Mouse (Mus musculus) frontal cortex, postnatal 25 days (tissue): ENCODE measurements at regions not wholly inside any gene's neighbourhood (a gene's known extent, or its start where the extent isn't known, plus 50 kb on each side); places are given as distances from the start of the nearest gene placed in this dataset.
"Not testable (repeated sequence)": the region's sequence is repeated elsewhere in the genome, so short reads cannot be mapped to it uniquely, and the experiment has no call there.

ENCODE experiments used
- DNase-seq, 2 experiments: peaks; one replicate each; pipeline ENCODE4 v3.0.0; 2022; ENCODE audit warnings: low spot score in 2 of 2

DNA sequence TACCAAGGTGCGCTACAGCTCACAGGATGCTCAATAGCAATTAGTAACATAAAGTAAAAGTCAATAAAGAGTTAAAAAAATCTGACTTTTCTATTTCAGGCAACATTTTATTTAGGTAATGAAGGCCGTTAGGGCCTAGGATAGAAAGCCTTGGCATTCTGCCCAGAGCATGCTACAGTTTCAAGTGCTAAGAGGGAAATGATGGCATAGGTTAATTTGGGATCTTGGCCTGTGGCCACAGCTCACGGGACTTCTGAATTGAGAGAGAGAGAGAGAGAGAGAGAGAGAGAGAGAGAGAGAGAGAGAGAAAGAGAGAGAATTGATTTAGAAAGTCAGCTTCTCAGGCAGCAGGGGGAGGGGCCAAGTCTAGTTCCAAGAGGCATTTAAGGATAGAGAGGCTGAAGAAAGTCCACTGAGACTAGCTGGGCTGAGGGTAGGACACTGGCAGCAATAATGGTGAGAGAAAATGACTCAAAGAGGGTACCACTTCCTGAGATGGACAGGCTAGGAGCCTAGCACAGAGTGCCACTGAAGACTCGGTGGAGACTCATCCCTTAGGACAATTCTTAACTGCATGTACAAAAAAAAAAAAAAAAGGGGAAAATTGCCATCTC lies 52.6 kb upstream of the Klf14 start:
- DNase-seq: no peak

DNA sequence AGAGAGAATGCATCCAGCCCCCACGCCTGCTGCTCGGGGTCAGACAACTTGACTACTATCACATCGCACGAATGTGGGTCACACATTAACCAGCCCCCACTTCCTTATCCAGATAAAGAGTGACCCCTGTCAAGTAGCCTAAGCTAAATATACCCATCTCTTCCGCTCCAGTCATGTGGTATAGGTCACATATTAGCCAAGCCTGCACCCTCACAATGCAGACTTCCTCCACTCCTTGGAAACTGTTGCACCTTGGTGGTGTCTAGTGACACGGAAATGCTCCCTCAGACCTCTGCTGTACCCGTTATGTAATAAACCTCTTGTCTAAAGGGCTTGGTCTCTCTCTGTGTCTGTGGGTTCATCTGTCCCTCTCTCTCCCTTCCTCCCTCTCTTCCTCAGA lies 57.7 kb upstream of the Klf14 start:
- DNase-seq: no peak

DNA sequence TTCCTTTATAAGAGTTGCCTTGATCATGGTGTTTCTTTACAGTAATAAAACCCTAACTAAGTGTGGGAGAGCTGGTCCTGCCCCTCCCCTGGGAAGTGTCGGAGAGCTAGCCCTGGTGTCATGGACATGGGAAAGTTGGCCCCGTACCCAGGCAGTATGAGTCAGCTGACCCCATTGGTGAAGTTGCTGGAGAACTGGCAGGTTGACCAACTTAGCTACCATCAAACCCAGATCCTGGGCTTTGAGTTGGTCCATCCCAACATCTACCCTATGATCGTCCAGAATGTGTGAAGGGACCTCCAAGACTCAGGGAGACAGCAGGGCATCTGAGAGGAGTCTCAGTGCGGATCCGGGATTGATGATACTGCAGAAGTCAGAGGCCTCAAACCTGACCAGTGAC lies 62.9 kb upstream of the Klf14 start:
- DNase-seq: no peak

DNA sequence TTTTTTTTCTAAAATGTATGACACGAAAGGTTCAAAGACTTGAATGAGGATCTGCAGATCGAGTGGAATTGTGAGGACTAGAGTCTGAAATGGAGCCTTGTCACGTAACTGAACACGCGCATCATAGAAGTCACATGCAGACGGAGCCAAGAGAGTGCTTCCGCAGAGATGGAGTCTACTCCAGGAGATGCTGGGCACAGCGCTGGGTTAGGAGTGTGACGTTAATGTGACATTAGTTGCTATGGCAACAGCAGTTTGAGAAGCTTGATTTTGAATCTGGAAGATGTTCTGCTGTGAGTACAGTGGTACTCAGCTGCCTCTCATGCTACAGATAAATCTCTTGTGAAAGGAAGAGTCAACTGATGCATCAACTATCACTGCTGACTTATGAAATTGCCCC lies 70.9 kb upstream of the Klf14 start:
- DNase-seq: no peak

DNA sequence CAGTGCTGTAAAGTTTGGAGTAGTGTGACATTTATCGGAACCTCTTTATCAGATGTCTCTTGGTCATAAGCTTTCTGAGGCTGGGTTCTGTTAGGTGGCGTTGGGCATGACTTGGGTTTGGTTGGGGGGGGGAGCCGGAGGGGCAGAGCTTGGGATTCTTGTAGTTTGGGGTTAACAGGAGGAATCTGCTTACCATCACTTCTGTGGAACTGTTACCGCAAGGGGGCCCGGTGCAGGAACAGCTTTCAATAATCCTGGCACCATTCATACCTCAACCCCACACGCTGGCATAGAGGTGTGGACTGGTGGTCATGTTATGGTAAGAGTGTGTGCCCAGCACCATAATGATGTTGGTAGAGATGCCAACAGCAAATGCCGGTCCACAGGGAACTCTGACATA lies 72.1 kb upstream of the Klf14 start:
- no peak for DNase-seq

DNA sequence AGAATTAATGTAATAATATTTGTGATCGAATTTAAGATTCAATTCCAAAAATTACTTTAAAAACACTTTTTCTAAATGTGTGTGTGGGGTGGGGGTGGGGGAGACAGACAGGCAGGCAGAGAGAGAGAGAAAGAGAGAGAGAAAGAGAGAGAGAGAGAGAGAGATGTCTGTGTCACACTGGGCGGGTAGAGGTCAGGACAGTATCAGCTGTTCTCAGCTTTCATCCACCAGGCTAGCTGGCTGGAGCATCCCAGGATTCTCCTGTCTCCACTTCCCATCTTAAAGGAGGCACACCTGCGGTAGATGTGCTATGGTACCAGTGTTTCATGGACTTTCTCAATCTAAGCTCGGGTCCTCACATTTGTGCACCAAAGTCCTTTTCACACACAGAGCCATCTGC lies 73.3 kb upstream of the Klf14 start:
- DNase-seq: no peak

DNA sequence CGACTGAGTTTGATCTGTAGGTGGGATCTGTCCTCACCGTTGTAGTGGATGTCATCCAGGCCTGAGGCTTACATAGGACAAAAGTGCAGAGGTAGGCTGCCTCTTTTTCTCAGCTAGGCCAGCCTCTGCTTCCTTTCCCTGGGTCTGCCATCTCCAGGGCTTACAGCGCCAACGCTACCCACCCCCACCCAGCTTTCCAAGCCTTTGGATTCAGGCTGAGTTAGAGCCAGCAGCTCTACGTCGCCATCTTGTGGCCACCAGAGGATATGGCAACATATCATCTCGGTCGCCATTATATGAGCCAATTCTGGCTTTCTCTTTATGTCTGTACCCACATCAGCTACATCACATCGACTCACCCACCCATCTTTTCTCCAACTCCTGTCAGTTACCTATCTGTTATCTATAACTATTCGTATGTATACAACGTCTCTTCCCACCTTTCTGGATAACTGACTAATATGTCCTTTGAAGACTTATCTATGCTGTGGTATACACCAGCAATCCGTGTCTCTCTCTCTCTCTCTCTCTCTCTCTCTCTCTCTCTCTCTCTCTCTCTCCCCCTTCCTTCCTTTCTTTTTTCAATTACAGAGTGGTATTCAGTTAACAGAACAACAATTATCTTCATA lies 74.2 kb upstream of the Klf14 start:
- DNase-seq: no peak

DNA sequence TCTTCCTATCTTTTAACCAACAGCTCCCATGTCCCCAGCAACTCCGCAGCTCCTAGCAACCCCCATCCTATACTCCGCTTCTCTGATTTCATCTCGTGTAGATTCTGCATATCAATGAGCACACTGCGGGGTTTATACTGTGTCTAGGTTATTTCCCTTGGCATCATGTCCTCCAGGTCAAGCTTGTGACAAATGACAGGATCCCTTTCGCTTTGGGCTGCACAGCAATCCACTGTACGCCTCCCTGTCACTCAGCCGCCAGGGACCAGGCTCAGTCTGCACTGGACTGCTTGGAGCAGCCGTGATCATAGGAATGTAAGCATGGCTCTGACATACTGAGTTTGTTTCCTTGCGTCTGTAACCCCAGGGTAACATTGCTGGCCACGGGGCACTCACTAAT lies 75.9 kb upstream of the Klf14 start:
- DNase-seq: no peak

DNA sequence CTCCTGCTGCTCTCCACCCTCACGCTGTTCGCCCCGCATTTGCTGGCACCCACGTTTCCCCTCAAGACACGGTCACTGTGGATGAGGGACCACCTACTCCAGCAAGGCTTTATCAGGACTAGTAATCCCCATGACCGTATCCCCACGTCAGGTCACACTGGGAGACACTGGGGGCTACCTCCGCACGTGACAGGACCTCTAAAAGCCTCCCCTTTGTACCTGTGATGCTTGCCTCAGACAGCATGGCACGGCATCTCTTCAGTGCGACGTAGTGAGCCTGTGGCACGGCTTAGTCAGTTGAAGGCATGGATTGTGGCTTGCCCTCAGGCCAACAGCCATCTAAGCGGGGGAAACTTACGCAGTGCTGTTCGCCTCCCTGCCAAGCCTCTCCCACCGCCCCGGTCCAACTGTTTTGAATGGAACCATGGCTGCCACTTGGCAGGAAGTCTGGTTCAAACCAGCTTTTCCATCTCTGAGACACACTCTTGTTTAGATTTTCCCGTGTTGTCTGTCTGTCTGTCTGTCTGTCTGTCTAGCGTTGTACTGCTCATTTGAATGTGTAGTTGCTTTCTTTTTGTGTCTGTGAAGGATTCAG lies 79.0 kb upstream of the Klf14 start:
- DNase-seq: no peak

DNA sequence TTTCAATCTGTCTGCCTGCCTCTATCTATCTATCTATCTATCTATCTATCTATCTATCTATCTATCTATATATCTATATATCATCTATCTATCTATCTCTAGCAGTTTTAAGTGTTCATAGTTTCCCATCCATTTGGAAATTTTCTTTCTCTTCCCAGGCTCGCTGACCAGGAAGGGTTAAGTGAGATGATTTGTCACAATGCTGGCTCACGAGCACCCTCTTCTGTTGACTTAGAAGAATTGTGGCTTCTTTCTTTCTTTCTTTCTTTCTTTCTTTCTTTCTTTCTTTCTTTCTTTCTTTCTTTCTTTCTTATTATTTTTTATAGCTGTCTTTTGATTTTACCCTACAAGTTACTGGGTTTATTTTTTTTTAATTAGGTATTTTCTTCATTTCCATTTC lies 79.6 kb upstream of the Klf14 start:
- not testable (repeated sequence) for DNase-seq

DNA sequence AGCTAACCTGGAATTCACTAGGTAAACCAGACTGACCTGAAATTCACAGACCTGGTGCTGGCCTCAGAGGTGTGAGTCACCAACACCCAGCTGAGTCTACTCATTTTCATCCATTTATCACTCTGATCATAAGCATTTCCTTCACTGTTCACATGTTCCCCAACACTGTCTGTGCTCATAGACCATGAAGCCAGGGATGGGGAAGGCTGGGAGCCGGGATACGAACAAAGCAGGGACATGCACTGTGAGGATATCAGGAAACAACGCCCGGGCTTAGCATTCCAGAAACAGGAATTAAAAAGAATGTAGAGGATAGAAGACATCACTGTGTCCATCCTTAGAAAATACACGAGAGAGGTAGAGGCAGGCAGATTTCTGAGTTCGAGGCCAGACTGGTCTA lies 80.6 kb upstream of the Klf14 start:
- DNase-seq: no peak

DNA sequence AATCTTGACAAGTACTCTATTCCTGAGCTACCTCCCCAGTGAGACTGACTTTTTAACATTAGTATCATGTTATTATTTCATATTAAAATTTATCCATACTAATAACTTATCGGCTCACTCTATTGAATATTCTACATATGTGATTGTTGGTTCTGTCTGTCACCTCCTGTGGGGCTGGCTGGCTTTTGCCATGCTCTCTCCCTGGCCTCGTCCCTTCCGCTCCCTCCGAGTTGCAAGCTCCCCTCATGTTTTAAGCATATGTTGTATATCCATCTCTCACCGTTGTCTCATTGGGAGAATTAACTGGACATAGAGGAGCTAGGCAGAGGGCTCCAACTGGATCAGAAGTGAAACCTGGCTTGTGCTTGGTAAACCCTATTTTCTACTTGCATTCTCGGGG lies 81.9 kb upstream of the Klf14 start:
- no peak for DNase-seq

DNA sequence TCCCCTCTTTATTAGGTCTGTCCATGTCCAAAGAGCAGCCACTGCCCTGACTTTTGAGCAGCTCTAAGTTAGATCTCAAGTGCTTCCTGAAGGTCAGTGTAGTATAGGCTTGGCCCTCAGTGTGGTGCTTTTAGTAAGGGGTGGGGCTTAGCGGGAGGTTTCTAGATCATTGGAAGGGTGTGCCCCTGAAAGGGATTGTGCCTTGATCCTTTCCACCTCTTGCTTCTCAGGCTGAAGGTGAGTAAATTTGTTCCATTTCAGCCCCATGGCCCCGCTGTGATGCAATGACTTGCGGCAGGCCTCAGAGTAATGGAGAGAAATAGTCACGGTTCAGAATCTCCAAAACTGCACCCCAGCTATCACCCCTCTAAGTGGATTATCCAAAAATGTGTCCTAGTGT lies 84.5 kb upstream of the Klf14 start:
- DNase-seq: no peak

DNA sequence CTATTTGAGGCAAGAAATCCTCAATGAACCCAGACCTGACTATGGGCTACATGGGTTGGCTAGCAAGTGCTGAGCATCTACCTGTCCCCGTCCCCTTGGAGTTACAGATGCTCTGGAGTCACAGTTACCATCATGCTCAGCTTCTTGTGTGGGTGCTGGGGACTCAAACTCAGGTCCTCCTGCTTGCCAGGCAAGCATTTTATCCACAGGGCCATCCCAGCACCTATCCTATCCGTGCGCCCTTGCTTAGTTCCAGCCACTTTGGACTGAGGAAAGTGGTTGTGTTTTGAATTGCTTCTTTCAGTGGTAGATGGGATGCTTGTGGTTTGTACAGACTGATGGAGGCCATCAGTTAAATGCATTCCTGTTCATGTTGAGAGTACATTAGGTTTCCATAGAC lies 85.0 kb upstream of the Klf14 start:
- DNase-seq: no peak

DNA sequence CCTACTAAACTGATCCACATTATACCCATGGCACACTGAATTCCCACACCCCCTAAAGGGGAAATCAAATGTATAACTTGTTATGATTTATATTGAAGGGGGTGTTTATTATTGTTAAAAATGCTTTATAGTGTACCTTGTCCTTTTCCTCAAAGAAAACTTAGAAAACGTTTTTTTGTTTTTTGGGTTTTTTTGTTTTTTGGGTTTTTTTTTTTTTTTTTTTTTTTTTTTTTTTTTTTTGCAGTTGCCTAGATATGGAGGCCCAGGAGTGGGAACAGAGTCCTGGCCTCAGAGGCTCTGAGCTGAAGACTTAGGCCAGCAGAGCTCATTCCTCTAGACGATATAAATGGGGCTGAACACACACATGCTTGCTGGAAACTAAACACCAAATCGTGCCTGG lies 87.3 kb upstream of the Klf14 start:
- no peak for DNase-seq

DNA sequence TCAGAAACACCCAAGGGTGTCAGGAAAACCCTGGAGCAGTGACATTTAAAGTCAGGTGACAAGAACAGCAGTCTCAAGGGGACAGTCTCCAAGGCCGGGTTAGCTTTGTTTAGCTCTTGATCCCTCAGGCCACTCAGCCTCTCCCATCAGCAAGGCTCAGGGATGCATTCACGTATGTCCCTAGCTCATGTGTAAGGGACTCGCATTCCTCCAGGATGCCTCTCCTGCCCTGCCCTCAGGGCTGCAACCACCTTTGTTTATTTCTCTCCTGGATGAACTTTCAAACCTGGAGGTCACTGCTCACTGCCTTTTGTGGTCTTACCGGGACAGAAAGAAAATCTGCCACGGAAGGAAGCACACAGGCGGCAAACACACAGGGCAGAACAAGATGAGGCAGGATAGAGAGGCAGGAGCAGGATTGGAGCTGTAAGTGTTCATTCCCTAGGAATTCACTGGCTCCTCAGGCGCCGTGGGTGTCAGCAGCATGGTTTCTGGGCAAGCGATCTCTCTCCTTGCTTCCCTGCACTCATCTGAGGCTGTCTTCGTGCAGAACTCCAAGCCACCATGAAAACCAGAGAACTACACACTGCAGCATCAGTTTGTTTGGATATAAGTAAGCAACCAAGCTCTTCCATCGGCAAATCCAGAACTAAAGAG lies 90.2 kb upstream of the Klf14 start:
- no peak for DNase-seq

DNA sequence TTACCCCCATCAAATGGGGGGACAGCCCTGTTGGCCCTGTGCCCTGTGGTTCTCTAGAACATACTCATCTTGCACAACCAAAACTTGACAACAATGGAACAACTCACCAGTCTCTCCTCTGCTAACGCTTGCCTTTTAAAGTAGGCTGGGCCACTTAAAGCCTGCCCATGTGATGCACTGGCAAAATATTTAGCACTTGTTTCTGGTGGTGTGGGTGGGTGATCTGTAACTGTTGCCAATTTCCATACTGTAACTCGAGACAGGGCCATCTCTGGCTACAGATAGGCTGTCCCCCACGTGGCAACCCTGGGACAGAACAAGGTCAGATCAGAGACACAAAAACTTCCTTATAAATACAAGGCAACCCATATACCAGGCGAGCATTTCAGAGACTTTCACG lies 92.0 kb upstream of the Klf14 start:
- no peak for DNase-seq

DNA sequence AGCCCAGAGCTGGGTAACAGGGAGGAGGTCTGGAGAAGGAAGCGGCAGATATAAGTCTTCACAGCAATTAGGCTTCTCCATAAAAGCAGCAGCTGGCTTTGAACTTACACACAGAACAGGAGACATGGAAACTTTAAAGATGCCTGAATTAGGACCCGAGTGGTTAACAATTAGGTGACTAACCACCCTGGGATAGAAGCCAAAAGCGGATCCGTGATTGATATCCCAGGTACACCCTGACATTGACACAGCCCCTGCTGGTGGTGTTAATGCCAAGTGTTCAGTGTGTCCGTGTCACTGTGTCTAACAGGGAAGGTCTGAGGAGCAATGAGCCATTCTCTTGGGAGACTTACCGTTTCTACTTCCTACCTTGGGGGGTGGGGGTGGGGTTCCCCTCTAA lies 92.9 kb upstream of the Klf14 start:
- no peak for DNase-seq

DNA sequence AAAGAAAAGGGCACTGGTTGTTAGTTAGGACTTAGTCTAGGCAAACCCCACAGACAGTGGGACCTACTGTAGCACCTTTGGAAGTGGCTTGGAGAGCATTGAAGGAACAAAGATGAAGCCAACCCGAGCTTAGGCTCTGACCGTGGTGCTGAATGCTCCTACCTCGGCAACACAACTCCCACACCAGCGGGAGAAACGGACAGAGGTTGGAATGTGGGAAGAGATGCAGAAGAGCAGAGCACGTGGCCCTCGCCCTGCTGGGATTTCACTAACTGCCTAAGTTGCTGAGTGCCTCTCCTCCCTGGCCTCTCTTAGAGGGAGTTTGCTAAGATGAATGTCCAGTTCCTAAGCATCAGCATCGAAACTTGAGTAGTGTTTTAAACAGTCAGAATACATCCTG lies 94.1 kb upstream of the Klf14 start:
- no peak for DNase-seq

DNA sequence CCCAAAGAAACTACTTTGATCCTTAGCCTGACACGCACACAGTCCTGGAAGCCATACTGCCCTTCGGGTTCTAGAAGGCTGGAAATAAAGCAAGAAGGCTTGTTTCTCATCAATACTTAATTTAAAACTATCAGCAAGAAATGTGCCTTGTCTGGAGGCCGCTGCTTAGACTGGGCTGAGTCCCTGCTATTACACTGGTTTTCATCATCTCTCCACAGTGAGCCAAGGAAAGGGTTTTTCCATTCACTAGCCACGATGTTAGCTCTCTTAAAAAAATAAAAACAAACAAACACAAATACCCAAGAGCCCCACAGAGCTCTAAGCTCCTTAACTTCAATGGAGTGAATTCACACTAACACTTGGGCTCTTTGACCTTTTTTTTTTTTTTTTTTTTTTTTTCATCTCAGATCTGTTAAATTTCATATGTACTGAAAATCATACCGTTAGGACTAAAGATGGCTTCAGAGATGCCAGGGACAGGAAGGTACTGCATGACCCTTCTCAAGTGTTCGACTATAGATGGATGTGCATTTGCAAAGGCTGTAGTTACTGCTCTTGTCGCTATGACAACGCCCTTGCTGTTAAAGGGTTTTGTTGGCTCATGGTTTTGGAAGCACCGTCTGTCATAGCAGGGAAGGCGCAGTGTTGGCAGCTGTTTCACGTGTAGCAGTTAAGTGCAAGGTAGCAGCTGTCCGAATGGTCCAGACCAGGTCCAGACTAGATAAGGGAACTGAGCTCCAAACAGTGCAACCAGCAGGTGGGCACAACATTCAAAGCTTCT lies 98.1 kb upstream of the Klf14 start:
- no peak for DNase-seq

DNA sequence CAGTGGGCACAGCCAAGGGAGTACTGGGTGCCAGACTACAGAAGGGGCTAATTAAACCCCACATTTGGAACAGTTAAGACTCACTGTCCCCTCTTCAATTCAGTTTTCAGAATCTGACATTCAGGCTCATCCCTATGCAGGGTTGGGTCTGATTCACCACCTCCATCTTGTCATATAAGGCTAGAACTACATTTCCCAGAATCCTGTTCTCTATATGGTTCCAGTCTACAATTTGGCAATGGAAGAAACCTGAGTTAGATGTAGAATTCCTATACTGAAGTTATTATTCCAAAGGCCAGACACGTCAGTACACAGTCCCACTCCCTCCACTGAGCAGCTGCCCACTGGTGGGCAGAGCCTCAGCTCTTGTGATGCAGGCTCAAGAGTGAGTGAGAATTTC lies 99.4 kb upstream of the Klf14 start:
- no peak for DNase-seq

DNA sequence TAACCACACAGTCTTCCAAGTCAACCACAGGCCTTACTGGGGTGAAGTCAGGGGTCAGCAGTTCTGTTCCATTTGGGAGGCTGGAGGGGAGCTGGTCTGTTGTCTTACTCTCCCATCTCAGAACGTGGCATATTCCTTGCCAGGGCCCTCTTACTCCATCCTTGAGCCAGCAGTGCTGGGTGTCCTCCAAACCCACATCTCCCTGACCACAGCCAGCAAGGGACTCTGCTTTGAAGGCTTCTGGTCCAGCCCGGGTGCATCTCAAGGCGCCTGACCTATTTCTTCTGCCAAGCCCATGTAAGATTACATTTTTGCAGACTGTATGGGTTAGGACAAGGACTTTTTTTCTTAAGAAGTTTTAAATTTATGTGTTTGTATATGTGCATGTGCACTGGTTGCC lies 100.1 kb upstream of the Klf14 start:
- DNase-seq: no peak

DNA sequence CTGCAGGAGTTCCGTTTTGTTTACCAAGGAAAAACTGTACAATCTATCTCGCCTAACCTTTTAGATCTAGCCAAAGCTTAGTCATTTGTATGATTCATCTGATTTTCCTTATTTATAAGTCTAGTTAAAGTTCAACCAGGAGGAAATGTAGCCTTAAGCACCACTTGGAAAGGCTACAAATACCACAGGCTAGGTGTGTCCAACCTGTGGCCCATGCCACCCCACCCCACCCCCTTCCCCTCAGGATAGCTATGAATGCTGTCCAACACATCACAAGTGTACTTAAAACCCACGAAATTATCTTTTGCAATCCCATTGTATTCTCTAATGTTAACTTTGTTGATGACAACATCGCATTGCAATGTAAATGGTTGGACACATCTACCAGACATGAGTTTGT lies 102.9 kb upstream of the Klf14 start:
- DNase-seq: no peak
